Mouse (Mus musculus): Measurements from ENCODE around the gene Kat6b.
"Not testable (repeated sequence)": the region's sequence is repeated elsewhere in the genome, so short reads cannot be mapped to it uniquely, and the experiment has no call there.

The Kat6b gene

DNA sequence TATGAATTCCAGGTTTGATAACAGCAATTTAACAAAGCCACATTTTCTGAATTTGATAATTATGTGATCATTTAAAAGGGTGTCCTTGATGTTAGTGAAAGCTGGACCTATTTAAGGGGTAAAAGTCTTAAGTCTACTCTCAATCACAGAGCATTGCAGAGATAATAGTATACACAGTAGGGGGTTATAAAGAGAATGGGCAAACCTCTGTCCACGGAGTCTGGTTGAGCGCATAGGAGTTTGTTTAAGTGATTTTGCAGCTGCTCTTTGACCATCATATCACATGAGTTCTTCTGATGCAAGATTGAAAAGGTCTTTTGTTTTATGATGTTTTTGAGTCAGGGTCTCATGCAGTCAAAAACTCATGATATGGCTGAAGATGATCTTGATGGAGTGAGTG lies 3.0 kb downstream of the Kat6b start:
- intact Hi-C loops (cut with DNase I): no loop called here

DNA sequence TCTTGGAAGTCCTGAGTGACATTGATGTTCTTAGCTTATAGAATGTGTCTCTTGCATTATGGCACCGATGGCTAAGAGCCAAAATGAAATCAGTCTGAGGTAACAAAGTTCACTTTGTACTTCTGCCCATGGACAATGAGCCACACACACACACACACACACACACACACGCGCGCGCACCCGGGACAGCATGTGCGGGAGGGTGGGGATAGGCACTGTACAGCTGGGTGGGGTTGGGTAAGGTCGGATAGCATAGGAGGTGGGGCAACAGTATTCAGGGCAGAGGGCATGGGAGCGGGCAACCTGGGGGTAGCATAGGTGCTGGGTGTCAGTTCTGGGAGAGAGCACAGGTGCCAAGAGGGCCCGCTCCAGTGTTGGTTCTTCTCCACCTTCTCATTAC lies 3.5 kb downstream of the Kat6b start:
- intact Hi-C loops (cut with DNase I): no loop called here

DNA sequence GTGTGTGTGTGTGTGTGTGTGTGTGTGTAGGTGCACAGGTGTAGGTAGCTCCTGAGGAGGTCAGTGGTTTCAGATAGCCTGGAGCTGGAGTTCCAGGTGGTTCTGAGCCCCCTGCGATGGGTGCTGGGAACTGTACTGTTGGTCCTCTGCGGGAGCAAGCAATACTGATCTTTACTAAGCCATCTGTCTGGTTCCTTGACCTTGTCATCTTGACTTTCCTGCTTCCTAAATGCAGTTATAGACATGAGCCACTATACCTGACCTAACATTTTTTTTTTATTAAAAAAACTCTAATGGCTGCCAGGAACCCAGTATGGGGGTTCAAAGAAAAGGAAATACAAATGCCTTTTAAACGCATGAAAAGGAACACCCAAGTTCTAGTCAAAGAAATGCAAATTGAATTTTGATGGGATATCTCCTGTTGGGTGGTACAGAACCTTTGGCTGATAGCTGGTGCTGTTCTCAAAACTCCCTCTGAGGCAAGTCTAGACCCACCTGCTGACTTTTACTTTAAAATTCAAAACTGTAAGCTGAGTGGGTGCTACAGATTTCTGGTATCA lies 4.8 kb downstream of the Kat6b start:
- intact Hi-C loops (cut with DNase I): no loop called here

DNA sequence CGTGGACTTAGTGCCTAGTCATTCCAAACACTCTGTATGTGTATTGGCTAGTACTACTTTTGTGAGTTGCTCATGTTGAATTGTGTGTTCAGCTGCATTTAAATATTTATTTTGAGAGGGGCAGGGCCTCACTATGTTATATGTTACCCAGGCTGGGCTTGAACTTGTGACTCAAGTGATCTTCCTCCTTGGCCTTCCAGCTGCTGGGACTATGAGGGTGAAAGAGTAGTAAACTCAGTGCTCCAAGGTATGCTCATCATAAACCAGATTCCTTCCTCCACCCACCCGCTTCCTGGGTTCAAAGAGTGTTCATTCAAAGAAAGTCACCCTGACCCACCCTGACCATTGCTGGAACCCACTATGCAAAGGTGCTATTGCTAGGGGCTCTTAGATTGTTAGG lies 5.9 kb downstream of the Kat6b start:
- intact Hi-C loops (cut with DNase I): not testable (repeated sequence)

DNA sequence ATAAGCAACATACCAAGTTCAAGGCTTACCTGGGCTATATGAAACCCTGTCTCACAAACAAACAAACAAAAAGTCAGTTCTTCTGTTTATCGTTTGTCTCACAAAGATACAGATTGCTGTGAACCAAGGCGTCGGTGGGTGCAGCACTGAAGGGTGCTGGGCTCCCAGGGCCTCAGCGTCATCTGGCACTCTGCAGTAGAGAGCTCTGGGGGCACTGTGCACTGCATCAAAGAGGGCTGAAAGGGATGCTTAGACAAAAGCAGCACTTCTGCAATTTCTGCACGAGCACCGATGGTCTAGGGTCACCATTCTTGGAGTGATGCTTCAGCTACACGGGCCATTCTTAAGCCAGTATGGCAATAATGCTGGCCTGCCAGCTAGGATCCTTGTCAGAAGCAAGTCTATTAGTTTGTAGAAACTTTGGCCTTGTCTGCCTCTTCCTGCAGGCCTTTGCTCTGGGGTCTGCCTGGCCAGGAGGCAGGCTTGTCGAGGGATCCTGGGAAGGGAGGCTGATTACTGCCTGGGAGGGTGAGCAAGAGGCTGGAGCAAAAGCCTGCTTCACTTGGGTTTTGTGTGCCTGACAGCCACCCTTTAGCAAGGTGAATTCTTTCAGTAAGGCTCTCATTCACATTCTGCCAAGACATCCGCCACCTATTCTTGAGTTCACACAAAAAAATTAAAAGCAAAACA lies 7.3 kb downstream of the Kat6b start:
- intact Hi-C loops (cut with DNase I): not testable (repeated sequence)

DNA sequence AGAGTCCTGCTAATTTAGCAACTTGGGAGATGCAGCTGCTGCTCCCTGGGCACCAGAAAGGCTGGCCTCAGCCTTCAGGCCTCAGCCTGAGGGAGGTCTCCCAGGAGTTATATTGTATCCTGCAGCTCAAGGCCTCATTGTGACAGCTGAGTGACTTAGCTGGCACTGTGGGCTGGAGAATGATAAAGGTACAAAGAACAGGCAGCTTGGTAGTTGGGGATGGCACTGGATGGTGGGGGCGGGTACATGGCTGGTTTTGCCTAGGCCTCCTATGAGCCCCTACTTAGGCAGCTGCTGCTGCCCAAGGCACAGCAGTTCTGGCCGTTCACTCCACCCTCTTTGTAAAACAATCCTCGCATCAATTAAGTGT lies 7.9 kb downstream of the Kat6b start:
- intact Hi-C loops (cut with DNase I): no loop called here

DNA sequence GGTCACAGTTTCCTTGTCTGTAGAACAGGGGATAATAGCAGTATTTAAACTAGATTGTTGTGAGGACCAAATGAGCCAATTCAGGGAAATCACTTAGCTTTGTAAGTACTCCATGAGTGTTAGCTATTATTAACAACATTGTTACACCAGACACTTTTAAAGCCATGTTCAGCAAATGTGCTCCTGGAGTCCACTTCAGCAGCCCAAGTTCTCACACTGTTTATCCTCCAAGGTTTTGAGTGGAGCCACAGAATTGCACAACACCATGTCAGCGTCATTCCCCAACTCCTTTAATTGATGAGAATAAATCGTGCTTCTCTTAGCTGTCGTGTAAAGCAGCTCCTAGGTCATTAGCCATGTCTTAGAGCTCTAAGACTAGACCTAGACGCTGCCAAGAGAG lies 8.9 kb downstream of the Kat6b start:
- intact Hi-C loops (cut with DNase I): loop anchor here (5.0 kb wide), 1 partner anchor 348 kb away; no protein-coding TSS in a partner anchor

DNA sequence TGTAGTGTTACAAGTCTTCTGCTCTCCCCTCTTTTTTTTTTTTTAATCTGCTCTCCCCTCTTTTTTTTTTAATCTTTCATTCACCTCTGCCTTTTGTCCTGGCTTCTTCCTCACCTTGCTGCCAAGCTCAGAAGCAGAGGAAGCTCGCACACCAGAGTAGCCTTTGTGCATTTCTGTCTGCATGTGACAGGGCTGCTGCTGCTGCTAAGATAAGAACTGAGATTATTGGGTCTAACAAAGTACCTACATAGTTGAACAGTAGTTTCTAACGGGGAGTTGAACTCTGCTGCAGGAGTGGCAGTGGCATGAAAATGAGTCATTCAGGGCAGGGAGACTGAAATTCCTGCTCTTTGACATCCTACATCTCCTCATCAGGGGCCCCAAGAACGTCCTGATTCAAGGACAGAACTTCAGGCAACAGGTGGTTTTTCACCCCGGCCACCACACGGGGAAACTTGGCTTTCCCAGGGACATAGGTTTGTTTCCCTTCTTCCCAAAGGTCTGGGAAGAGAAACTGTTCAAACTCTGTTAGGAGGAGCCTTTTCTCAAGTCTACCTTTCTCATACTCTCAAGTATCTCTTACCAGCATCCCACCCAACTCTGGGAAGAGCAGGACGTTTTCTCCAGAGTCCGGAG lies 17.2 kb downstream of the Kat6b start:
- intact Hi-C loops (cut with DNase I): no loop called here

DNA sequence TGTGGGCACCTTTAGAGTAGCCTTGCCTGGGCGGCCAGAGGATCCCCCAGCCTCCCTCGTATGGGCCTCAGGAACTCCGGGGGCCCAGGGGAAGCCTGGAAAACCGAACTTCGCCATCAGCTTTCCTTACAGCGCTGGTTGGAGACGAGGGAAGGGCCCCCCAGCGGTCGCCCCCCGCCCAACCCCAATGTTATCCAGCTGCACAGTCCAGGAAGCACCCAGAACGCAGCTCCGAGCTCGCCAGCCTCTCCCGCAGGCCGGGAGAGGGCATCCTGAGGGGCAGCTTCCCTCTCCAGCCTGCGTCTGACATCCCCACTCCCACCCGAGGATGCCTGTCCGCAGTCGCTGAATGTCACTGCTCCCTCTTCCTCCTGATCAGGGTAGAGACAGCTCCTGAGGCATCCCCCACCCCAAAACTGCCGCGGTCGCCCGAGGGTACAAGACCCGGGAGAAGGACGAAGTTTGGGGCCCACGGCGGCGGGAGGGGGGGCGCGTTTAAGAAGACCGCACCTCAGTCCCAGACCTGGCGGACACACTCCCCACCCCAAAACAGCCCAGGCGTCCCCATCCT lies 17.9 kb downstream of the Kat6b start:
- intact Hi-C loops (cut with DNase I): no loop called here

DNA sequence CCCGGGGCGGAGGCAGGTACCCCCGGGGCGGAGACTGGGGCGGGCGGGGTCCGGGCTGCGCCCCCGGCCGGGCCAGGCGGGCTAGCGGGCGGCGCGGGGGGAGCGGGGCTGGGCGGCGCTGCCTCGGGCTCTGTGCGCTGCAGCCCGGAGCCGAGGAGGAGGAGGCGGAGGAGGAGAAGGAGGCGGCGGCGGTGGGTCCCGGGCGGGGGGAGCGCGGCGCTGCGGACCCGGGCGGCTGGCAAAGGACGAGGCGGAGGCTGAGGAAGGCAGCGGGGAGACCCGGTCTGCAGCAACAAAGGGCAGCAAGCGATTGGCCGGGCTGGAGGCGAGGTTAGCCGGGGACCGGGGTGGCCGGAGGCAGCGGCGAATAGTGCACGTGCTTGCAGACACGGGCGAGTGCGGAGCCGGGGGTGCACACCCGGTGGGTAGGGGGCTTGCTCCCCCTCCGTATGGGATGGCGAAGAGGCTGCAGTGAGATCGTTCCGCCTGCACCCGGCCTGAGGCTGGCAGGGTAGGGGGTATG lies 18.5 kb downstream of the Kat6b start:
- intact Hi-C loops (cut with DNase I): loop anchor here (5.0 to 10.0 kb wide), 2 partner anchors 113 to 245 kb away; no protein-coding TSS in a partner anchor

DNA sequence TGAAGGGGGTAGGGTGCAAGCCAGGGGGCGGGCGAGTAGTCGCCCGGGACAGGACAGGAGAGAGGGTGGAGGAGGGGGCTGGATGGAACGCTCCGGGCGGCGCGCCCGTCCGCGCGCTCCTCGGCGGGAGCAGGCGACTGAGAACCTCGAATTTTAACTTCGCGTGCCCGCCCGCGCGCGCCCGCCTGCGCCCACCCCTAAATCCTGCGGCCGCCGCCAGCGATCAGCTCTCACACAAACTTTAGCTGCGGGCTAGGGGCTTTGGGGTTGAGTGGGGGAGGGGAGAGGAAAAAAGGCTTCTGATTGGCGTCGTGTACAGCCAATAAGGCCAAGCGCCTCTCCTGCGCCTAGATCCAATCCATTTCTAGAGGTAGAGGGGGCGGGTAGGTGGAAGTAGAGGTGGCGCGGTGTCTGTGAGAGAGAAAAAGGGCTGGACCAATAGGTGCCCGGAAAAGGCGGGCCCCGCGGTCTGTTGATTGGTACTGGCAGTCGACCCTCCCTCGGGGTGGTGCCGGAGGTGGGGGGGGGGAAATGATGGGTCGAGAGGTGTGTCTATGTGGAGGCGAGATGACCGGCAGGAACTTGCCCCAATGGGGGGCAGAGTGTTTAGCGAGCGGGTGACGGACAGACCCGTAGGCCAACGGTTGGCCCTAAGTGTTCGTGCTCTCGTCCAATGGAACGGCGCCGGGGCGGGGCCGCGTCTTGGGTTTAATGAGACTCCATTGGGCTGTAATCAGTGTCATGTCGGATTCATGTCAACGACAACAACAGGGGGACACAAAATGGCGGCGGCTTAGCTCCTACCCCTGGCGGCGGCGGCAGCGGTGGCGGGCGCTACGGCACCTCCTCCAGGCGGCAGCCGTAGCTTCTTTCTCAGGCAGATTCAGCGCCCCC lies 19.2 kb downstream of the Kat6b start:
- intact Hi-C loops (cut with DNase I): loop anchor here (5.0 to 10.0 kb wide), 2 partner anchors 112 to 244 kb away; no protein-coding TSS in a partner anchor

DNA sequence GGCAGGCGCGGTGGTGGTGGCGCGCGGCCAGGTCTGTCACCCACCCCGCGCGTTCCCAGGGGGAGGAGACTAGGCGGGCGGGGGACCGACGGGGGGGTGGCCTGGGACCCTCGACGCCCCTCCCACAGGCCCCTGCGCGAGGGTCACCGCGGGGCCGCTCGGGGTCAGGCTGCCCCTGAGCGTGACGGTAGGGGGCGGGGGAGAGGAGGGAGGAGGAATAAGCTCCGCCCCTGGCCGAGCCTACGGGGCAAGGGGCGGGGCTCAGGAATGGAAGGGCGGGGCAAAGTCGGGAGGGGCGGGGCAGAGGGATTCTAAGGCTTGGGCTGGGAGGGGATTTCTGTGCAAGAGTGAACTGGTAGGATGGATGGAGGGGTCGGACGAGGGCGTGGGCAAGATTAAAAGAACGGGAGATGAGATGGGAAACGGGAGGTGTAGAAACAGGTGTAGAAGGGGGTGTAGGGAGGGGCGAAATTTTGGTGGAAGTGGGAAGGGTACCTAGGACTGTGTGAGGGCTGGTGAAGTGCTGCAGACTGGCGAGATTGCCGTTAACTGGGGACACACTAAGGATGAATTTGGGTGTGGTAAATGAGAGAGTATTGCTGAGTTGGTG lies 19.9 kb downstream of the Kat6b start:
- intact Hi-C loops (cut with DNase I): loop anchor here (5.0 to 10.0 kb wide), 2 partner anchors 111 to 244 kb away; no protein-coding TSS in a partner anchor

DNA sequence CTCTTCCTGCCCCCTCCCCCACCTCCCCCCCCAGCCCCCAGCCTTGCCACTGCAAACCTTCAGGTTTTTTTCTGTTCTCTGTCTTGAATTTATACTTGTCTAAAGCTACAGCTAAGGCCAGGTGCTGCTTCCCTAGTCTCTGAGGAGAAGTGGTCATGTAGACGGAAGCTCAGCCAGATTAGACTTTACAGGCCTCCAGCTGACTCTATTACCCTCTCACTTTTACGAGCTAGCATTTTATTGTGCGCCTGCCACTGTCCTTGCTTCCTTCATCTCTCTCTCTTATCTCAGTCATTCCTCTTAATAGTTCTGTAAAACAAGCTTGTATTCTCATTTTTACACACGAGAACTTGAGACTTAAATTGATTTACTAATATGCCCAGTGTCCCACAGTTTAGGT lies 23.8 kb downstream of the Kat6b start:
- intact Hi-C loops (cut with DNase I): loop anchor here (10.0 kb wide), 1 partner anchor 240 kb away; no protein-coding TSS in a partner anchor

DNA sequence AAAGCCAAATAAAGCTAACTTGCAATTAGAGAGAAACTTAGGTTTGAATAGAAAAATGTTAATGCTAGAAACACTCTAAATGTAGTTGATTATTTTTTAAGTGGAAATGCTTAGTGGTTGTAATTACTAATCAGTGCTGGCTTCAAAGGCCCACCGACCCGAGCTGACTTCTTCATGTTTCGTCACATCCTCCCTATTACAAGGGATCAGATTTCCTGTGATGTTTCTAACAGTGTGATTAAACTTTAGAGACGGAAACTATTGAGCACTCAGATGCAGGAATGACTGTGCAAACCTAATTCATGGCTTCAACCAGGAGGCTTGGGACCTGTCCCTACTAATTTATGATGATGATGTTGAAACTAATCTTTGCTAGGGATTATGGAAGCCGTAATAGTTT lies 25.8 kb downstream of the Kat6b start:
- intact Hi-C loops (cut with DNase I): loop anchor here (10.0 kb wide), 1 partner anchor 238 kb away; no protein-coding TSS in a partner anchor

DNA sequence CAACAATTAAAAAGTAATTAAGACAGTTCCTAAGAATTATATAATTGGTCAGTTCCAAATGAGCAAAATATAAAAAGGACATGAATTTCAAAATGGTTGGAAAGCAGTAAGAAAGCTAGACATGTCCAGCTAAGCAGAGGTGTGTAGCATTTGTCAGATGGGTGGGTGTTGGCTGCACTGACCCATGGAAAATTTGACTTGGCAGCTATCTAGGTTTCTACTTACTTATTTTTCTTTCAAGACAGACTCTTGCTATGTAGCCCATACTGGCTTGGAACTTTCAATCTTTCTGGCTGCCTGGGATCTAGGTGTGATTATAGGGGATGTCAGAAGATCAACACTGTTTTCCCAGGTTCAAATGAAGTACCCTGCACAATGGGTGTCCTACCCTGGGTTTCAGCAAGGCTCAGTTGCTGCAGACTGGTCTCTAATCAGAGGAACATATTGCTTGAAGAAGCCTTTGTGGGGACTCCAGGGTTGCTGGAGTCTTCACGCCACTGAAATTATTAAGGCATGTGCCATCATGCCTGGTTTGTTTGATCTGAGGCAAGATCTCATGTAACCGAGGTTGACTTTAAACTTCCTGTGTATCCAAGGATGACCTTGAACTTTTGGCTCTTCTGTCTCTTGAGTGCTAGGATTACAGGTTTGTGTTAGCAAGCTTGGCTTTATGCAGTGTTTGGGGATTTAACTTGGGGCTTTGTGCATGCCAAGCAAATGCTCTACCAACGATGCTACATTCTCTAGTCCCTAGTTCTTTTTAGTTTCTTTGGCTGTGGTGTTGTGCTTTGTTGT lies 28.1 kb downstream of the Kat6b start:
- intact Hi-C loops (cut with DNase I): loop anchor here (10.0 kb wide), 1 partner anchor 235 kb away; no protein-coding TSS in a partner anchor

DNA sequence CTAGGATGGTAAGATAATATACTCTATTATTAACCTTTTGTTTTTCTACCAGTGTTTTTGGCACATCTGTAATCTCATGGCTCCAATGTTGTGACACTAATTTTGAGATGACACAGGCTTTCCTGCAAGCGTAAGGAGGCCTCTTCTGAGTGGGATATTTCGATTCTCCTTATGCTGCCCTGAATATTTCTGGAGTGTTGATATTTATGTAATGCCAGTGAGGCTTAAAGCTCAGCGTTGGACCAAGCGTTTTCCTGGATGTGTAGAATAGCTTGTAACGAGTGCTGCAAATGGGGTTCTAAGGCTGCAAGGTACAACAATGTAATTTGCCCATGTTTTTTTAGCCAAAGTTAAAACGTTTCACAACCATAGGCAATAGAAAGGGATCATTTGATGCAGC lies 30.2 kb downstream of the Kat6b start:
- intact Hi-C loops (cut with DNase I): no loop called here

DNA sequence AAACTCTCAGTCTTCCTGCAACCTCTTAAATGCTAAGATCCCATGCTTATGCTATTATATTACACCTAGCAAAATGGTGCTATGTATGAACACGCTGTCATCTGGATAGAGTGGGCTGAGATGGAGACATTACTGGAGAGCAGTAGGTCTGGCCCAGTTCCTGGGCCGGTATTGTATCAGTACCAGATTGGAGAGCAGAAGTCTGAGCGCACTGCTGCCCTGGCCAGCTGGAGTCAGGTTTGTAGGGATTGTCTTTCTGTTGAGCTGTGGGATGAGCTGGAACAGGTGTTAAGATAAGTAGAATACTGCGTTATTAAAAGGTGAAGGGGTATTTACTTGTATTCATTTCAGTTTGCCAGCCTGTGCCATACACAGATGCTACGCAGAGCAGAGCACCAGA lies 34.3 kb downstream of the Kat6b start:
- intact Hi-C loops (cut with DNase I): no loop called here

DNA sequence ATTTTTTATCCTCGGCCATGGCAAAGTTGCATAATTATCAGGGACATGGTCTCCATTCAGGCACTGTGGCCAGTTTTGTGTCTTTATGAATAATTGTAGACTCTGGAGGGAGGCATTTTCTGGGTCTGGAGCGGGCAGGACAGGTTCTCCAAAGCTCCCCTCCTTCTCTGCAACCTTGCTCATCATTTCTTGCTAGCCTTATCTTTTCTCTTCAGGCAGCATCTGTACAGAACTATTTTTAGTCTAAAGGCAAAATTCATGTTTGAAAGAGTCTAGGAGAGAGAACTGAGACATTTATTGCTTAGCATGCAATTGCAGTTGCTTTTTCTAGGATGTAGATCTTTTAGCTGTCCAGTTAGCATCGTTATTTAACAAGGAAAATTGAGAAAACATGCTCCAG lies 38.1 kb downstream of the Kat6b start:
- intact Hi-C loops (cut with DNase I): no loop called here

DNA sequence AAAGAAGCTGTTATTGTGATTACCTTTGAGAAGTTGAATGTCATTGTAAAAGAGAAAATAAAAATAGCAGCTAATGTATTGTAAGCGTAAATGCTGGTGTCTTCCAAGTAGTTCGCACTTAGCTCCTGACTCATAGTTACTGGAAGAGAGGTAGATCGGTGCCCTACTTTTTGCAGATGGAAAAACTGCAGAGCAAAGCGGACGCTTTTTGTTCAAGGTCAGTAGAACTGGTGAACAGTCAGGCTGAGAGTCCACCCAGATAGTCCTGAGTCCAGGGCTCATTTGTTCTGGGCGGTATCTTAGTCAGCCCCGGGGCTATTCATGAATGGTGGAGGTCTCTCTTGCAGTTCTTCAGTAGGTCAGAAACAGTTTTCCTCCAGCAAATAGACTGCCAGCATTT lies 39.3 kb downstream of the Kat6b start:
- intact Hi-C loops (cut with DNase I): loop anchor here (10.0 kb wide), 1 partner anchor 84 kb away; no protein-coding TSS in a partner anchor

All from adrenal gland (tissue).